Mouse (Mus musculus): ENCODE results near the gene Irf5.

- TF ChIP-seq CTCF (IDR thresholded peaks at IDR 0.05; ENCODE audit: low read depth, low read length): no peak
- TF ChIP-seq POLR2A (IDR thresholded peaks at IDR 0.05; ENCODE audit: borderline replicate concordance, low read depth, low read length): no peak
Measured at GRCm38 (mm10) chr6:29500177-29500576, 26.2 kb upstream of the Irf5 start.
